Mouse (Mus musculus) ES-Bruce4 (cell line): ENCODE data around the gene Anks1b. TPM values are rescaled to one million over a fixed set of nuclear protein-coding genes. Genes with fewer than 3 reads are reported as not detected.

Experiments
- H3K27ac ChIP-seq: 2 replicates; pipeline ENCODE4 v1.5.1; 2012; ENCODE audit warnings: low read length, inconsistent platforms; ENCODE audit not compliant: insufficient read depth
- H3K27me3 ChIP-seq: 2 replicates; pipeline ENCODE4 v1.6.1; 2012; ENCODE audit warnings: mild to moderate bottlenecking, low read length, inconsistent platforms; ENCODE audit not compliant: control insufficient read depth, poor library complexity, insufficient read depth, severe bottlenecking
- H3K36me3 ChIP-seq: 2 replicates; pipeline ENCODE4 v1.6.1; 2012; ENCODE audit warnings: inconsistent platforms, mild to moderate bottlenecking, low read length, moderate library complexity; ENCODE audit not compliant: control insufficient read depth, poor library complexity, insufficient read depth, severe bottlenecking
- H3K4me1 ChIP-seq: one replicate; pipeline ENCODE4 v1.8.1; 2011; ENCODE audit warnings: low read length; ENCODE audit not compliant: control insufficient read depth, insufficient read depth
- H3K4me3 ChIP-seq: 2 replicates; pipeline ENCODE4 v1.5.1; 2011; ENCODE audit warnings: low read depth, mild to moderate bottlenecking, low read length
- H3K9ac ChIP-seq: 2 replicates; pipeline ENCODE4 v1.6.1; 2012; ENCODE audit warnings: low read depth, mild to moderate bottlenecking, inconsistent platforms; ENCODE audit not compliant: poor library complexity, severe bottlenecking
- H3K9me3 ChIP-seq: replicated peaks from 2 replicates; pipeline ENCODE4 v1.6.1; 2012; ENCODE audit warnings: mild to moderate bottlenecking, low read length, inconsistent platforms; ENCODE audit not compliant: control insufficient read depth, poor library complexity, insufficient read depth, severe bottlenecking
- CTCF ChIP-seq: IDR thresholded peaks from one replicate; pipeline ENCODE4 v1.8.1; 2011; ENCODE audit warnings: low read depth, low read length
- EP300 ChIP-seq: IDR thresholded peaks from 2 replicates; pipeline ENCODE4 v1.6.1; 2011; ENCODE audit warnings: low read depth, low read length; ENCODE audit not compliant: insufficient read depth
- POLR2A ChIP-seq: IDR thresholded peaks from one replicate; pipeline ENCODE4 v1.8.1; 2011; ENCODE audit warnings: low read length; ENCODE audit not compliant: insufficient read depth
- polyA plus RNA-seq: library from polyadenylated mRNA; stranded (reverse); fragments of >200 nt; gene quantifications from 2 replicates; pipeline ENCODE4 v1.2.4, GENCODE M21; 2011; ENCODE audit warnings: low read depth; ENCODE audit not compliant: missing spikeins, insufficient read depth, insufficient read length

Anks1b gene
- polyA plus RNA-seq, 1 experiment = 2.3 TPM

GRCm38 (mm10) chr10:90649681-90650080 is 776.4 kb downstream of the Anks1b start:
- H3K27ac ChIP-seq = no peak overlapping the region
- H3K9me3 ChIP-seq = no peaks in the 10 kb centered on the region; the same call in 1 of the 2 replicates
- H3K36me3 ChIP-seq = no peaks in the 10 kb centered on the region
- no peak overlapping the region for H3K4me3 ChIP-seq
- no peak overlapping the region for H3K9ac ChIP-seq
- H3K4me1 ChIP-seq = no peaks in the 10 kb centered on the region
- no peaks in the 10 kb centered on the region for H3K27me3 ChIP-seq
- TF ChIP-seq CTCF (no peak), POLR2A (no peak), EP300 (no peak)

GRCm38 (mm10) chr10:90657416-90658120 is 784.3 kb downstream of the Anks1b start:
- Histone ChIP-seq H3K27ac (no peak overlapping the region), H3K9ac (no peak overlapping the region), H3K4me3 (no peak overlapping the region), H3K36me3 (no peaks in the 10 kb centered on the region), H3K9me3 (no peaks in the 10 kb centered on the region; the same call in 1 of the 2 replicates), H3K27me3 (no peaks in the 10 kb centered on the region), H3K4me1 (no peaks in the 10 kb centered on the region)
- TF ChIP-seq EP300 (no peak), POLR2A (no peak), CTCF (no peak)

DNA sequence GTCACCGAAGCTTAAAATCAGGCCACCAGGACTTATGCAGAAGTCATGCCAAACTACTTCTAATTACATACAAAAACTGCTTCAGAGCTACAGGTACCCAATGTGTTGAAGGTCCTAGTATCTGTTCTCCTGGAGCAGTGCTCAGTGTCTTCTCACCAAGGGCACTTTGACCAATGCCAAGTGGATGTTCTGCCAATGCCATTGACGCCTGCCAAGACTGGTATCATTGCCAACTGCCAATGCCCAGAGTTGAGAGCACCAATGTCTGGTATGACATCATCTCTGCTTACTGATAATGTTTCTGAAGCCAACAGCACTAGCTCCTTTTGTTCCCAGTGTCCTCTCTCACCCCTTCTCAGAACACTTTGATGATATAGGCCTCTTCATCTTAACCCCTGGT is 793.4 kb downstream of the Anks1b start:
- Histone ChIP-seq H3K9ac (no peak overlapping the region), H3K9me3 (no peaks in the 10 kb centered on the region; the same call in 1 of the 2 replicates), H3K36me3 (no peaks in the 10 kb centered on the region), H3K27ac (no peak overlapping the region), H3K27me3 (no peaks in the 10 kb centered on the region), H3K4me1 (no peaks in the 10 kb centered on the region), H3K4me3 (no peak overlapping the region)
- TF ChIP-seq POLR2A = no peak
- no peak for TF ChIP-seq EP300
- no peak for TF ChIP-seq CTCF

DNA sequence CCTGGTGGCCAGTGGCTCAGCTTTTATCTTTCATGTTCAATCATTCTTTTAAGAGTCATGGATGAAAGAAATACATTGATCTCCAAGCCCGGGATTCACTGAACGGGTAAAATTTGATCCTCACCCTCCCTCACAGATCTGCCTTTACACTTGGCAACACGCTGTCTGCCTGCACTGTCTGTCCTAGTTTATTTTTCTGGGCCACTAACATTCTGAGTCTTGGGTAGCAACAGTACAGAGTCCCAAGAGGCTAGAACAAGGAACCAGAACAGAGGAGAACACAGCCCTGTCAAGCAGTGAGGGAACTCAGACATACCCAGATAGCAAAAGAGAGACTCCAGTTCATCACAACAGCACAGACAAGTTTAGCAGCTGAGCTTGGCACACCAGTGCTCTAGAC is 797.0 kb downstream of the Anks1b start:
- H3K36me3 ChIP-seq = no peaks in the 10 kb centered on the region
- no peaks in the 10 kb centered on the region for H3K9me3 ChIP-seq
- no peak overlapping the region for H3K9ac ChIP-seq
- H3K27ac ChIP-seq = no peak overlapping the region
- H3K4me3 ChIP-seq = no peak overlapping the region
- TF ChIP-seq CTCF = no peak
- TF ChIP-seq POLR2A = no peak
- TF ChIP-seq EP300 = no peak
- H3K27me3 ChIP-seq = no peaks in the 10 kb centered on the region
- H3K4me1 ChIP-seq = no peaks in the 10 kb centered on the region

DNA sequence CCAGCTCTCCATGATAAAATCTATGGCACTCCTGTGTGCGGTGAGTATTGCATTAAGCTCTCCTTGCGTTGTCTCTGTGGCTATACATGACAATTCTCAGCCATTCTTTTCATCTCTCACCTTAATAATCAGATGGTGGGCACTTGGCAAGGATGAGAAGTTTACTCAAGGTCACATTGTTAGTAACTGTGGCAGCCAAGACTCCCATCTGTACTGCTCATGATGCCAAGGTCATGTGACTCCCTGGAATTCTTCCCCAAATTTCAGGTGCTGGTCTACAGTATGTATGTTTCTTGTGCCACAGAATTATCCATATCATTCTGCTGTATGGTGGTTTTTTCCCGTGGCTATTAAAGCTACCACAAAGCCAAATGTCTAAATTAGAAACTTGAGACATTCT is 798.8 kb downstream of the Anks1b start:
- no peaks in the 10 kb centered on the region for H3K4me1 ChIP-seq
- H3K9ac ChIP-seq = no peak overlapping the region
- no peak overlapping the region for H3K4me3 ChIP-seq
- H3K9me3 ChIP-seq = no peaks in the 10 kb centered on the region
- no peak overlapping the region for H3K27ac ChIP-seq
- no peaks in the 10 kb centered on the region for H3K27me3 ChIP-seq
- no peaks in the 10 kb centered on the region for H3K36me3 ChIP-seq
- TF ChIP-seq CTCF = no peak
- TF ChIP-seq POLR2A = no peak
- TF ChIP-seq EP300 = no peak

DNA sequence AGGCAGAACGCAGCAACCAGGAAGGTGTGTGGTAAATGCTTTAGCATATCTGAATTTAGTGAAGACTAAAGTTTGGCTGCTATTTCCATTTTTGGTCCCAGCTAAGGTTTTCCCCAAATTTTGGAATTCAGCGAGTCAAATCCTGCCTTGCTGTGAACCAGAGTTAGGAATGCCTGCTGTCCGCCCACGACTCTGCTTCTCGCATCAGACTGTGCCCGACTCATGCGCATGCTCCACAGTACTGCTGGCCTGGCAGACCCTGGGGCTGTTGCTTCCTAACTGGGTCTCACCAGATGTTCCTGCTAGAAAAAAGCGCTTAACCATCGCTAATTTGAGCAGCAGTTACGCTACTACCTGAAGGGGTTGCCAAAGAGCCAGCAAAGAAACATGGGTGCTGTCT is 801.1 kb downstream of the Anks1b start:
- Histone ChIP-seq H3K27me3 (no peaks in the 10 kb centered on the region), H3K9me3 (no peaks in the 10 kb centered on the region), H3K4me3 (no peak overlapping the region), H3K4me1 (no peaks in the 10 kb centered on the region), H3K36me3 (no peaks in the 10 kb centered on the region), H3K9ac (no peak overlapping the region), H3K27ac (no peak overlapping the region)
- TF ChIP-seq CTCF (no peak), EP300 (no peak), POLR2A (no peak)
